Mouse (Mus musculus) bone marrow macrophage, adult 2 months (primary cell): ENCODE results near the gene Dffa.

Source experiments
- CTCF ChIP-seq: IDR thresholded peaks from 2 replicates; pipeline ENCODE4 v1.5.1; 2012; ENCODE audit warnings: low read depth, mild to moderate bottlenecking, low read length, moderate library complexity
- POLR2A ChIP-seq: IDR thresholded peaks from 2 replicates; pipeline ENCODE4 v1.6.1; 2012; ENCODE audit warnings: mild to moderate bottlenecking, low read depth, low read length, borderline replicate concordance

DNA sequence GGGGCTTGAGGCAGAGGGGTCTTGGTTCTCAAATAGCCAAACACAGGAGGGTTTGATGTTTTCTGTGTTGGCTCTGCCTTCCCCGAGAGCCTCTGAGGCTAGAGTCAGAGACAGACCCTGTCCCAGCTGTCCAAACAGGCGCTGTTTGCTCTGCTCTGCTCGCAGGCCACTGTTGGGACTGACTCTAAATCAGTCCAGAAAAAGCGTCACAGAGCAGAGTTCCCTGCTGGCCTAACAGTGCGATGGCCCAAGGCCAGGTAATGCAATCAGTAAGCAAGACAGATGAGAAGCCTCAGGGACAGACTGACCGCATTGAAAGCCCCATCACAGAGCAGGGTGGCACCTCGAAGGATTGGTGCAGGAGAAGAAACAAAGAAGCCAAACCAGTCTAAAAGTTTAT is 45.7 kb downstream of the Dffa start:
- TF ChIP-seq CTCF = no peak
- TF ChIP-seq POLR2A = no peak
